Mouse (Mus musculus) adrenal gland, adult 18-20 months (tissue): ENCODE measurements around the gene Oog3. TPM values are rescaled to one million over a fixed set of nuclear protein-coding genes. Genes with fewer than 3 reads are reported as not detected.

ENCODE experiments used
- DNase-seq, 2 experiments: peaks; one replicate each; pipeline ENCODE4 v3.0.0; 2021 to 2022; ENCODE audit warnings: low spot score in 2 of 2
- long read RNA-seq, 2 experiments: library from polyadenylated mRNA; stranded (forward); transcript quantifications; one replicate each; pipeline ENCODE4 v2.0.0; 2021
- total RNA-seq, 2 experiments: library from RNA; stranded (reverse); gene quantifications; 1 replicate in 1 of 2; 2 replicates in 1 of 2; pipeline ENCODE4 v1.2.3; 2021

Oog3 gene
- not detected for total RNA-seq
- long read RNA-seq, experiment 1: 0 reads
- long read RNA-seq, experiment 2: 0 reads

GRCm38 (mm10) chr4:144162563-144162962 lies at the start of gene Oog3:
TSS of gene Oog3 (minus strand) at chr4:144162663.
- DNase-seq: no peak

GRCm38 (mm10) chr4:144190419-144190818 lies 28.0 kb upstream of the Oog3 start, which contains the start of gene Oog2:
TSS of gene Oog2 (plus strand) at chr4:144190719.
- no peak for DNase-seq

Other genes starting within 250 kb of the Oog3 start
- gene Pramef25, start 211.6 kb downstream of the Oog3 start, total RNA-seq: not detected
- not detected for gene Gm13101, start 195.7 kb downstream of the Oog3 start, total RNA-seq
- not detected for gene Pramef17, start 168.3 kb downstream of the Oog3 start, total RNA-seq
- gene Pramel4, start 103.5 kb downstream of the Oog3 start, total RNA-seq: not detected
- gene Gm13102, start 56.2 kb downstream of the Oog3 start, total RNA-seq: not detected
- gene Oog2, start 28.1 kb upstream of the Oog3 start, total RNA-seq: not detected
- not detected for gene C87977, start 50.7 kb upstream of the Oog3 start, total RNA-seq
- not detected for gene Pramel5, start 117.8 kb upstream of the Oog3 start, total RNA-seq
- gene Gm13128, start 167.6 kb upstream of the Oog3 start, total RNA-seq: not detected
- not detected for gene Gm13119, start 195.3 kb upstream of the Oog3 start, total RNA-seq
- not detected for gene Pramef20, start 215.3 kb upstream of the Oog3 start, total RNA-seq
- not detected for gene Pramef12, start 245.8 kb upstream of the Oog3 start, total RNA-seq